Mouse (Mus musculus): Measurements from ENCODE around the gene Morf4l2.
A peak's percentile ranks its signal among the peaks of the same experiment; 100 is the strongest.
"Not testable (repeated sequence)": the region's sequence is repeated elsewhere in the genome, so short reads cannot be mapped to it uniquely, and the experiment has no call there.

The Morf4l2 gene

DNA sequence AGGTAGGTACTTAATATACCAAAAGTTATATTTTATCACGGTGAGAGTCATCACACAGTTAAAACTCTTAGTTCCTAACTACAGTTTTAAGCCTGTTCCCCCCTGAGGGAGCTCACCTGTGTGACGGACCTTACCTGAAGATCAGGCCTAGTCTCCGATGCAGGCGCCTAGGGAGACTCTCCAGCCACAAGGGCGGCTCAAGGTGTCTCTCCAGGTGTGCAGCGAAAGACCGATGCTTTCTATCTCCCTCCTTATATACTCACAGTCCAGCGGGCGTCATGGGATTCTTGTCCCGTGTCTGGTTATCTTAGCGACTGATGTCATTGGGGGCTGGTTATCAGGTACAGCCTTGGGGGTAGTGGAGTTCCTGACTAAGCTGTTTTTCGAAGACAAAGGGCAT lies at the start of gene Morf4l2:
Gene Morf4l2, minus strand, starts transcription at position 232 of the 400 bp plus-strand sequence.
- no peak for DNase-seq (ENCODE audit: low spot score)

- DNase-seq (ENCODE audit: low spot score): no peak
Measured at GRCm38 (mm10) chrX:136789446-136789845, 46.0 kb upstream of the Morf4l2 start.

GRCm38 (mm10) chrX:136780041-136780440 lies 36.6 kb upstream of the Morf4l2 start, which contains the start of gene Glra4:
TSS of gene Glra4 (minus strand) at chrX:136780141.
- DNase-seq (ENCODE audit: low spot score): no peak

DNA sequence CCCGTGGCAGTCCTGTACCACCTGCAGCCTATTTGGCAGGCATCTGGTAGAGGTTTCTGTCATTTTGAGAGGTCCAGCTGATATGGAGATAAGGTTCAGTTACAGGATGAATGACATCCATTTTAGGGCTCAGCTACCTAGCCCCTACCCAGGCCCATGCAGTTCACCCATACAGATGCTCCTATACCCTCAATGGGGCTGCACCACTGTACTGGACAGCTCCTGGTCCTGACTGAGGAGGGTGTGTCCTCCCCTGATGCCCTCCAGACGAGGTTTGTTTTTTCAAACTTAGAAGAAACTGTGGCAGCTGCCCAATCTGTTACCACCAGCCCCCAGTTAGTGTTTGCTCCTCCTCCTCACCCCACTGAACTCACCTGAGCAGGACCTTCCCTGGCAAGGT lies 35.8 kb upstream of the Morf4l2 start:
- no peak for DNase-seq (ENCODE audit: low spot score)

GRCm38 (mm10) chrX:136778046-136778445 lies 34.6 kb upstream of the Morf4l2 start:
- DNase-seq (ENCODE audit: low spot score): no peak

GRCm38 (mm10) chrX:136773035-136773434 lies 29.5 kb upstream of the Morf4l2 start:
- no peak for DNase-seq (ENCODE audit: low spot score)

GRCm38 (mm10) chrX:136761103-136762074 lies 17.9 kb upstream of the Morf4l2 start:
- peak; percentile 42 for DNase-seq (ENCODE audit: low spot score)

GRCm38 (mm10) chrX:136755464-136755863 lies 12.0 kb upstream of the Morf4l2 start:
- DNase-seq (ENCODE audit: low spot score): no peak

DNA sequence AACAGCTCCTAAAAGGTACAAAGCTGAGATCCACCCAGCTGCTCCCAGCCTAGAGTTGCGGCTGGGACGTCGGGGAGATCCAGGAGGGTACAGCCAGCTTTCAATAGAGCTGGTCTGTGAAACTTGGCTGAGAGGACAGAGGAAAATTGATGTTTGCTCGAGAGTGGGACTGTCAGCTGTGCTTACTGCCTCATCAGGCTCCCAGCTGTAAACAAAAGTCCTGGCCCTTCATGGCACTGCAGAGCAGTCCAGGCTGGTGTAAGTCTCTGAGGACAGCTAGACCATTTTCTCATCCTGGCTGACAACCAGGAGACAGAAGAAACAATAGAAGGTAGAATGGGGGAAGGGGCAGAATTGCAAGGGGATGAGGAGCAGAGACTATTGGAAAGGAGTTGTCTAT lies 5.8 kb upstream of the Morf4l2 start:
- no peak for DNase-seq (ENCODE audit: low spot score)

DNA sequence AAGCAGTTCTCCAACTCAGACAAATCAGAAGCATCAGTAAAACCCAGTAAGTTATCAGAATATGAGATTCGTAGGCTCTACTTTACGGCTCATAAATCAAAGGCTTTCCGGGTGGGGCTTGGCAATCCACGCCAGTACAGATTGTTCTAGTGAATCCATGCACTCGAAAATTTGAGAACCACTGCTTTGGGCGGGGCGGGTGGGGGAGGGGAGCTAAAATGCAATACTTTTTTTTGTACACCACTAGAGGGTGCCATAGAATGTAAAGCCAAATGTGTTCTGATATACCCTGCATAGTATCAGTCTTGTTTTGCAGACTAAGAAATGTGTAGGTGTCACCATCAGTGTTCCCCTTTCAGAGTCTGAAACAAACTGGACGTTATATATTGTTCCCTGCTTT lies 1.2 kb upstream of the Morf4l2 start:
- no peak for DNase-seq (ENCODE audit: low spot score)

- peak; percentile 81 for DNase-seq (ENCODE audit: low spot score)
Measured at GRCm38 (mm10) chrX:136742661-136743103, 808 bp downstream of the Morf4l2 start.

DNA sequence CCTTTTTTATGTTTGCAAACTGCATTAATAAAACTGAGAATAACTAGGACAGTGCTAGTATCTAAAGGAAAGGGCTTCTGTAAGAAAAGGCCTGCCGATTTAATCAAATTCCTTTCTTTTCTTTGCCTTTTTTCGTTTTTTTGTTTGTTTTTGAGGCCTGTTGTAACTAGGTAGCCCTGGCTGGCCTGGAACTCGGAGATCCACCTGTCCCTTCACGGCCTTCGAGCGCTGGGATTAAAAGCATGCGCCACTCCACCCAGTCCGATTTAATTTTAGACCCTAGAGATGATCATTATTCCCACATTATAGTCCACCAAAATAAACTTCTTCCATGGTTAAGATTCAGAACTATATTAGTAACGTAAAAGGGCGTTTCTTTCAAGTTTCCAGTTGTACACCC lies 1.2 kb downstream of the Morf4l2 start:
- DNase-seq (ENCODE audit: low spot score): no peak

- DNase-seq (ENCODE audit: low spot score): peak; percentile 76
Measured at GRCm38 (mm10) chrX:136741651-136742201, 1.8 kb downstream of the Morf4l2 start.

- DNase-seq (ENCODE audit: low spot score): peak; percentile 94
Measured at GRCm38 (mm10) chrX:136740791-136741650, 2.5 kb downstream of the Morf4l2 start.

GRCm38 (mm10) chrX:136740087-136740790 lies 3.3 kb downstream of the Morf4l2 start:
- DNase-seq (ENCODE audit: low spot score): no peak

- no peak for DNase-seq (ENCODE audit: low spot score)
Measured at GRCm38 (mm10) chrX:136732016-136732415, 11.5 kb downstream of the Morf4l2 start.

- DNase-seq (ENCODE audit: low spot score): not testable (repeated sequence)
Measured at GRCm38 (mm10) chrX:136714742-136715474, 28.6 kb downstream of the Morf4l2 start.

DNA sequence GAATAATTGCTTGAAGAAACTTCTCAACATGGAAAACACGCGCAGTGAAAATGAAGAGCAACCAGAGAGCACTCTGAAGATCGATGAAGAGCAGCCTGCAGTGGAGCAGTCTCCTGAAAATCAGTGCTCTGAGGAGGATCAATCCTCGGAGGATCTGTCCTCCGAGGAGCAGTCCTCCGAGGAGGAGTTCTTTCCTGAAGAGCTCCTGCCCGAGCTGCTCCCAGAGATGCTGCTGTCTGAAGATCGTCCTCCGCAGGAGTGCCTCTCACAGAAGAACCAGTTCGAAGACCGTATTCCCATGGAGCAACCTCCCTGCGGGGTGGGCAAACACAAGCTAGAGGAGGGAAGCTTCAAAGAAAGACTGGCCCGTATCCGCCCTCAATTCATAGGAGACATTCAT lies 34.7 kb downstream of the Morf4l2 start:
- DNase-seq (ENCODE audit: low spot score): peak; percentile 27

- peak; percentile 64 for DNase-seq (ENCODE audit: low spot score)
Measured at GRCm38 (mm10) chrX:136708168-136708681, 35.3 kb downstream of the Morf4l2 start.

DNA sequence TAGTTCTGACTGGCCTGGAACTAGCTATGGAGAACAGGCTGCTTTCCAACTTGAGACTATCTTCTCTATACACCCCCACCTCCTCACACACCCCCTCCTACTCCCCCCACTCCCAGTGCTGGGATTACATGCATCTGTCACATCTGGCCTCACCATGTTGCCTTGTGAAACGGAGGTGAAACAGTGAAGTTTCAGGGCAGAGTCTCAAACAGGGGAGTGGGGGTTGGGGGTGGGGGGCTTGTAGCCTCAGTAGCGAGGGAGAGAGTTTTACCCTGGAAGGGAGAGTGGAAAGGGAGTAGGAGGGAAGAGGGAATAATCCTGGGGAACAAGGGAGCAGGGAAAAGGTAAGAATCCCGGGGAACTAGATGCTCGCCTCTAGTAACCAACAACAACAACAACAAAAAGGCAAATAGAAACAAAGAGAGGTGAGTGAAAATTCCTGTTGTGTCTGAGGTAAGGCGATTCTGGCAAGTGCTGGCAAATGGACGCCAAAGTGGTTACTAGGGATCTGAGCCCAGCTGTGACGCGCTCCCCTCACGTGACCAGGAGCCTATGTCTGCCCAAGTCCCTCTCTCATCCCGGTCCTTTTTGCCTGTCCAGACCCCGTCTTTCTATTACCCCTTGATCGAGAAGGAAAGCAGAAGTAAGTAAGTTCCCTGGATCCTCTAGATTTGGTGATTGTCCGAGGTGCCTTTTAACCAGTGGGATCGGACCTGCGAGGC lies 35.9 kb downstream of the Morf4l2 start, which contains the start of gene Tceal1:
Gene Tceal1, plus strand, starts transcription at position 537 of the 722 bp plus-strand sequence.
- DNase-seq (ENCODE audit: low spot score): peak; percentile 82

Data from embryo, embryonic 10 days (tissue).